Mouse (Mus musculus) megakaryocyte, embryonic 14.5 days (primary cell): ENCODE results near the gene Runx3.

Experiments
- FLI1 ChIP-seq: IDR thresholded peaks from 2 replicates; pipeline ENCODE4 v1.6.1; 2012; ENCODE audit warnings: low read length, inconsistent platforms, mixed read lengths
- GATA1 ChIP-seq: IDR thresholded peaks from 3 replicates; pipeline ENCODE4 v1.6.1; 2012; ENCODE audit warnings: mixed read lengths, low read length, inconsistent platforms, borderline replicate concordance

DNA sequence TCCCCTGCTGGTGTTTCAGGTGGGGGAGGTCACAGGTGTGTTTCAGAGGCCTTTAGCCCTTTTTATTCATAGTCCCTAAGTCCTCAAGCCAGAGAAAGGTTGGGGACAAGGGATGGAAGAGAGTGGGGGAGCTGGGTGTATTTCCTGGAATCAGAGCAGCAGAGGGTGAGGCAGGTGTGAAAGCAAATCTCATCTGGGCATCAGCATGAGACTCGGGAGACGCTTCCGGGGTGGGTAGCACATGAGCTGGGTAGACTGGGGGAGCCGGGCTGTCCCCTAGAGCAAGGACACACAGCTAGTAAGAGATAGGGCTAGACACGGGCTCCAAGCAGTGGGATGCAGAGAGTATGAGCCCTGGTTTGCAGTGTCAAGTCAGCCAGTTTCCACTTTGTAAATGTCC, 16.7 kb upstream of the Runx3 start:
- TF ChIP-seq GATA1: no peak
- TF ChIP-seq FLI1: no peak
